Mouse (Mus musculus): Measurements from ENCODE around the gene Tcf7l1. TPM values are rescaled to one million over a fixed set of nuclear protein-coding genes. Genes with fewer than 3 reads are reported as not detected.
"Not testable (repeated sequence)": the region's sequence is repeated elsewhere in the genome, so short reads cannot be mapped to it uniquely, and the experiment has no call there.

Gene Tcf7l1
- total and polyA plus RNA-seq, 2 experiments from 2014 or later: 1.3 to 9.2 TPM

- DNase-seq (ENCODE audit: low spot score) (no peak), ATAC-seq (ENCODE audit: insufficient read depth, low read depth) (no peak)
- Histone ChIP-seq H3K4me3 (ENCODE audit: low read depth, low read length) (no peak overlapping the region), H3K4me2 (ENCODE audit: low read depth, low read length) (no peak overlapping the region), H3K27me3 (ENCODE audit: control insufficient read depth, insufficient read depth, low read length) (0 out of 2 replicates have a peak, but pooled peaks cover 6% of the 10 kb centered on the region), H3K36me3 (replicated peaks; ENCODE audit: control insufficient read depth, insufficient read depth, low read length) (no peaks in the 10 kb centered on the region), H3K9ac (replicated peaks; ENCODE audit: low read depth, low read length) (no peak overlapping the region), H3K4me1 (ENCODE audit: control insufficient read depth, insufficient read depth) (peaks cover 6% of the 10 kb centered on the region), H3K27ac (ENCODE audit: low read depth) (no peak overlapping the region), H3K9me3 (replicated peaks; ENCODE audit: control insufficient read depth, low read length) (no peaks in the 10 kb centered on the region)
- 86% methylated on average over 3 of the region's 3 CpGs for WGBS
- TF ChIP-seq CTCF (IDR thresholded peaks at IDR 0.05; ENCODE audit: low read depth) (peak; percentile 29; the same call in 1 of the 2 replicates), EP300 (IDR thresholded peaks at IDR 0.05; ENCODE audit: low read depth) (no peak)
Measured at GRCm38 (mm10) chr6:72828857-72829256, 39.8 kb upstream of the Tcf7l1 start.

- H3K36me3 ChIP-seq (replicated peaks; ENCODE audit: control insufficient read depth, insufficient read depth, low read length); DNase-seq (ENCODE audit: low spot score); H3K9me3 ChIP-seq (replicated peaks; ENCODE audit: control insufficient read depth, low read length); ATAC-seq (ENCODE audit: insufficient read depth, low read depth); H3K9ac ChIP-seq (replicated peaks; ENCODE audit: low read depth, low read length); H3K4me3 ChIP-seq (ENCODE audit: low read depth, low read length); H3K27ac ChIP-seq (ENCODE audit: low read depth); H3K4me2 ChIP-seq (ENCODE audit: low read depth, low read length); H3K27me3 ChIP-seq (ENCODE audit: control insufficient read depth, insufficient read depth, low read length); H3K4me1 ChIP-seq (ENCODE audit: control insufficient read depth, insufficient read depth): not testable (repeated sequence)
- WGBS: 12% methylated on average over 9 of the region's 9 CpGs
Measured at GRCm38 (mm10) chr6:72828037-72828436, 39.0 kb upstream of the Tcf7l1 start.

GRCm38 (mm10) chr6:72825762-72826161 lies 36.7 kb upstream of the Tcf7l1 start:
- DNase-seq (ENCODE audit: low spot score) (no peak), ATAC-seq (ENCODE audit: insufficient read depth, low read depth) (no peak)
- H3K4me2 ChIP-seq (ENCODE audit: low read depth, low read length): no peak overlapping the region
- H3K4me3 ChIP-seq (ENCODE audit: low read depth, low read length): no peak overlapping the region
- no peak overlapping the region for H3K27ac ChIP-seq (ENCODE audit: low read depth)
- H3K9ac ChIP-seq (replicated peaks; ENCODE audit: low read depth, low read length): no peak overlapping the region
- peaks cover 6% of the 10 kb centered on the region for H3K4me1 ChIP-seq (ENCODE audit: control insufficient read depth, insufficient read depth)
- H3K9me3 ChIP-seq (replicated peaks; ENCODE audit: control insufficient read depth, low read length): no peaks in the 10 kb centered on the region
- 0 out of 2 replicates have a peak, but pooled peaks cover 6% of the 10 kb centered on the region for H3K27me3 ChIP-seq (ENCODE audit: control insufficient read depth, insufficient read depth, low read length)
- no peak for TF ChIP-seq CTCF (IDR thresholded peaks at IDR 0.05; ENCODE audit: low read depth)
- no peak for TF ChIP-seq EP300 (IDR thresholded peaks at IDR 0.05; ENCODE audit: low read depth)
- no peaks in the 10 kb centered on the region for H3K36me3 ChIP-seq (replicated peaks; ENCODE audit: control insufficient read depth, insufficient read depth, low read length)
- 50% methylated on average over 9 of the region's 9 CpGs for WGBS

- Histone ChIP-seq H3K4me1 (ENCODE audit: control insufficient read depth, insufficient read depth) (peaks cover 6% of the 10 kb centered on the region), H3K36me3 (replicated peaks; ENCODE audit: control insufficient read depth, insufficient read depth, low read length) (no peaks in the 10 kb centered on the region), H3K4me2 (ENCODE audit: low read depth, low read length) (peak overlapping the region; percentile 62), H3K9ac (replicated peaks; ENCODE audit: low read depth, low read length) (peak overlapping the region; percentile 43; the same call in 1 of the 2 replicates), H3K27ac (ENCODE audit: low read depth) (peak overlapping the region; percentile 79), H3K4me3 (ENCODE audit: low read depth, low read length) (peak overlapping the region; percentile 35), H3K27me3 (ENCODE audit: control insufficient read depth, insufficient read depth, low read length) (0 out of 2 replicates have a peak, but pooled peaks cover 6% of the 10 kb centered on the region), H3K9me3 (replicated peaks; ENCODE audit: control insufficient read depth, low read length) (no peaks in the 10 kb centered on the region)
- TF ChIP-seq EP300 (IDR thresholded peaks at IDR 0.05; ENCODE audit: low read depth) (0 out of 2 replicates have a peak, but pooled peaks have one; percentile 22), CTCF (IDR thresholded peaks at IDR 0.05; ENCODE audit: low read depth) (no peak)
- WGBS: 6% methylated on average over 26 of the region's 26 CpGs
- ATAC-seq (ENCODE audit: insufficient read depth, low read depth): peak; percentile 53
- DNase-seq (ENCODE audit: low spot score): peak; percentile 46
Measured at GRCm38 (mm10) chr6:72824971-72825737, 36.1 kb upstream of the Tcf7l1 start.

GRCm38 (mm10) chr6:72813456-72813855 lies 24.4 kb upstream of the Tcf7l1 start:
- ATAC-seq (ENCODE audit: insufficient read depth, low read depth): no peak
- Histone ChIP-seq H3K9ac (replicated peaks; ENCODE audit: low read depth, low read length) (no peak overlapping the region), H3K4me1 (ENCODE audit: control insufficient read depth, insufficient read depth) (no peaks in the 10 kb centered on the region), H3K27ac (ENCODE audit: low read depth) (no peak overlapping the region), H3K4me3 (ENCODE audit: low read depth, low read length) (no peak overlapping the region), H3K27me3 (ENCODE audit: control insufficient read depth, insufficient read depth, low read length) (no peaks in the 10 kb centered on the region), H3K4me2 (ENCODE audit: low read depth, low read length) (no peak overlapping the region), H3K36me3 (replicated peaks; ENCODE audit: control insufficient read depth, insufficient read depth, low read length) (no peaks in the 10 kb centered on the region), H3K9me3 (replicated peaks; ENCODE audit: control insufficient read depth, low read length) (no peaks in the 10 kb centered on the region)
- no peak for DNase-seq (ENCODE audit: low spot score)
- WGBS: 65% methylated on average over 9 of the region's 9 CpGs
- TF ChIP-seq CTCF (IDR thresholded peaks at IDR 0.05; ENCODE audit: low read depth) (no peak), EP300 (IDR thresholded peaks at IDR 0.05; ENCODE audit: low read depth) (no peak)
